Mouse (Mus musculus) intestine, embryonic 14.5 days (tissue): ENCODE results near the gene Plxna2. TPM values are rescaled to one million over a fixed set of nuclear protein-coding genes. Genes with fewer than 3 reads are reported as not detected.

ENCODE experiments used
- ATAC-seq: fragments of 200-750 bp; cut with Nextera tagmentation; replicated peaks from 2 replicates; pipeline ENCODE4 v1.8.0; 2017; ENCODE audit warnings: low read depth, moderate number of reproducible peaks, moderate TSS enrichment, moderate library complexity; ENCODE audit not compliant: low FRiP score, low TSS enrichment
- DNase-seq: peaks from one replicate; pipeline ENCODE4 v3.0.0-alpha.2; 2018; ENCODE audit warnings: low spot score
- H3K27ac ChIP-seq: fragments of 300-500 bp; sonication (generic); 2 replicates; pipeline ENCODE4 v1.5.1; 2014; ENCODE audit warnings: low read depth, mild to moderate bottlenecking, control low read depth
- H3K27me3 ChIP-seq: fragments of 300-500 bp; sonication (generic); replicated peaks from 2 replicates; pipeline ENCODE4 v1.6.1; 2014; ENCODE audit warnings: low read length, control low read depth; ENCODE audit not compliant: control insufficient read depth, insufficient read depth
- H3K36me3 ChIP-seq: fragments of 300-500 bp; sonication (generic); 2 replicates; pipeline ENCODE4 v1.6.1; 2014; ENCODE audit warnings: low read length, control low read depth; ENCODE audit not compliant: control insufficient read depth, insufficient read depth
- H3K4me1 ChIP-seq: fragments of 300-500 bp; sonication (generic); replicated peaks from 2 replicates; pipeline ENCODE4 v1.6.1; 2014; ENCODE audit warnings: low read length, control low read depth, mixed read lengths; ENCODE audit not compliant: control insufficient read depth, insufficient read depth
- H3K4me2 ChIP-seq: fragments of 300-500 bp; sonication (generic); 2 replicates; pipeline ENCODE4 v1.6.1; 2014; ENCODE audit warnings: low read length
- H3K4me3 ChIP-seq: fragments of 300-500 bp; sonication (generic); 2 replicates; pipeline ENCODE4 v1.5.1; 2014; ENCODE audit warnings: low read depth, low read length, control low read depth, mixed read lengths
- H3K9ac ChIP-seq: fragments of 300-500 bp; sonication (generic); 2 replicates; pipeline ENCODE4 v1.6.1; 2014; ENCODE audit warnings: mild to moderate bottlenecking, low read length
- H3K9me3 ChIP-seq: fragments of 300-500 bp; sonication (generic); 2 replicates; pipeline ENCODE4 v1.6.1; 2016; ENCODE audit warnings: low read length, control low read depth; ENCODE audit not compliant: control insufficient read depth
- WGBS: fragments of 180-500 bp; shearing (Covaris S2); extraction: QIAGEN DNeasy Blood & Tissue Kit; methylation state at CpG from one replicate; pipeline ENCODE4 v1.1.7; 2014; 5-methylcytosine and 5-hydroxymethylcytosine counted together
- polyA plus RNA-seq: library from polyadenylated mRNA; unstranded; fragments of >200 nt; fragmentation: Nextera tagmentation; extraction: Ambion mirVana; gene quantifications from 2 replicates; pipeline ENCODE4 v1.2.1, GENCODE M21; 2014

Plxna2 gene
- polyA plus RNA-seq, 1 experiment from 2014 or later, result 8.9 TPM

GRCm38 (mm10) chr1:194745177-194745934 lies 127.3 kb downstream of the Plxna2 start:
- DNase-seq, result no peak
- Histone ChIP-seq H3K9ac (no peak overlapping the region), H3K4me1 (peaks cover 3% of the 10 kb centered on the region; the same call in 1 of the 2 replicates), H3K4me2 (no peak overlapping the region), H3K27ac (no peak overlapping the region), H3K4me3 (no peak overlapping the region), H3K27me3 (no peaks in the 10 kb centered on the region), H3K9me3 (no peaks in the 10 kb centered on the region), H3K36me3 (no peaks in the 10 kb centered on the region)
- ATAC-seq, result no peak
- 80% methylated on average over 2 of the region's 2 CpGs for WGBS

GRCm38 (mm10) chr1:194746332-194747249 lies 128.6 kb downstream of the Plxna2 start:
- Histone ChIP-seq H3K27me3 (no peaks in the 10 kb centered on the region), H3K9ac (no peak overlapping the region), H3K36me3 (peaks cover 7% of the 10 kb centered on the region; the same call in 1 of the 2 replicates), H3K4me1 (peaks cover 3% of the 10 kb centered on the region; the same call in 1 of the 2 replicates), H3K9me3 (no peaks in the 10 kb centered on the region), H3K27ac (no peak overlapping the region), H3K4me3 (no peak overlapping the region), H3K4me2 (no peak overlapping the region)
- 42% methylated on average over 6 of the region's 6 CpGs for WGBS
- ATAC-seq (no peak), DNase-seq (peak; percentile 56)

- H3K4me3 ChIP-seq, result no peak overlapping the region
- DNase-seq (no peak), ATAC-seq (no peak)
- no peaks in the 10 kb centered on the region for H3K27me3 ChIP-seq
- no peak overlapping the region for H3K27ac ChIP-seq
- peaks cover 3% of the 10 kb centered on the region; the same call in 1 of the 2 replicates for H3K4me1 ChIP-seq
- no peaks in the 10 kb centered on the region for H3K9me3 ChIP-seq
- no peak overlapping the region for H3K9ac ChIP-seq
- H3K36me3 ChIP-seq, result peaks cover 7% of the 10 kb centered on the region; the same call in 1 of the 2 replicates
- H3K4me2 ChIP-seq, result no peak overlapping the region
These were observed 129.2 kb downstream of the Plxna2 start for GRCm38 (mm10) chr1:194747258-194747657.

GRCm38 (mm10) chr1:194753168-194753567 lies 135.2 kb downstream of the Plxna2 start:
- Histone ChIP-seq H3K4me3 (no peak overlapping the region), H3K4me1 (no peaks in the 10 kb centered on the region), H3K9me3 (no peaks in the 10 kb centered on the region), H3K4me2 (no peak overlapping the region), H3K9ac (no peak overlapping the region), H3K36me3 (peaks cover 14% of the 10 kb centered on the region; the same call in 1 of the 2 replicates), H3K27ac (no peak overlapping the region), H3K27me3 (no peaks in the 10 kb centered on the region)
- DNase-seq (peak; percentile 68), ATAC-seq (no peak)
- 49% methylated on average over 2 of the region's 2 CpGs for WGBS

GRCm38 (mm10) chr1:194756001-194756400 lies 138.0 kb downstream of the Plxna2 start:
- Histone ChIP-seq H3K36me3 (peaks cover 11% of the 10 kb centered on the region; the same call in 1 of the 2 replicates), H3K9ac (no peak overlapping the region), H3K27ac (no peak overlapping the region), H3K27me3 (no peaks in the 10 kb centered on the region), H3K4me2 (no peak overlapping the region), H3K9me3 (no peaks in the 10 kb centered on the region), H3K4me3 (no peak overlapping the region), H3K4me1 (no peaks in the 10 kb centered on the region)
- no peak for ATAC-seq
- no peak for DNase-seq

- no peak overlapping the region for H3K9ac ChIP-seq
- no peak overlapping the region for H3K4me3 ChIP-seq
- H3K9me3 ChIP-seq, result no peaks in the 10 kb centered on the region
- 89% methylated on average over 2 of the region's 2 CpGs for WGBS
- no peaks in the 10 kb centered on the region for H3K4me1 ChIP-seq
- no peak for DNase-seq
- H3K4me2 ChIP-seq, result no peak overlapping the region
- no peak for ATAC-seq
- no peak overlapping the region for H3K27ac ChIP-seq
- H3K36me3 ChIP-seq, result peaks cover 7% of the 10 kb centered on the region; the same call in 1 of the 2 replicates
- no peaks in the 10 kb centered on the region for H3K27me3 ChIP-seq
These were observed 138.4 kb downstream of the Plxna2 start for GRCm38 (mm10) chr1:194756409-194756808.

- Histone ChIP-seq H3K9ac (no peak overlapping the region), H3K27ac (no peak overlapping the region), H3K36me3 (peaks cover 7% of the 10 kb centered on the region; the same call in 1 of the 2 replicates), H3K4me2 (no peak overlapping the region), H3K4me3 (no peak overlapping the region), H3K27me3 (no peaks in the 10 kb centered on the region), H3K9me3 (no peaks in the 10 kb centered on the region), H3K4me1 (no peaks in the 10 kb centered on the region)
- no peak for ATAC-seq
- DNase-seq, result no peak
- WGBS, result 93% methylated on average over 3 of the region's 3 CpGs
These were observed 138.8 kb downstream of the Plxna2 start for GRCm38 (mm10) chr1:194756863-194757262.

GRCm38 (mm10) chr1:194761432-194762212 lies 143.6 kb downstream of the Plxna2 start:
- H3K4me3 ChIP-seq, result no peak overlapping the region
- ATAC-seq, result no peak
- 74% methylated on average over 2 of the region's 2 CpGs for WGBS
- no peak overlapping the region for H3K27ac ChIP-seq
- no peak overlapping the region for H3K4me2 ChIP-seq
- DNase-seq, result no peak
- no peak overlapping the region for H3K9ac ChIP-seq
- no peaks in the 10 kb centered on the region for H3K4me1 ChIP-seq
- H3K9me3 ChIP-seq, result no peaks in the 10 kb centered on the region
- H3K36me3 ChIP-seq, result peaks cover 31% of the 10 kb centered on the region
- no peaks in the 10 kb centered on the region for H3K27me3 ChIP-seq
